In genomic region chr5:58738041-58738440, GRCm38 (mm10) we compare ENCODE assay signal across 20 mouse cellular contexts.
"Had no signal": no experiment of that assay in that cellular context is flagged by ENCODE, and none has a peak within 500 bp of the region (broad histone marks: within the 10 kb centered on the region; RNA-seq: fewer than 3 reads in every experiment).

No protein-coding gene starts in this region.

- H3K4me1 ChIP-seq: limb, embryonic 10.5 days; limb, embryonic 13.5 days; liver, embryonic 12.5 days; liver, embryonic 15.5 days; midbrain, embryonic 13.5 days; stomach, embryonic 15.5 days had no signal

- H3K4me3 ChIP-seq: layer of hippocampus, adult 2 months; limb, embryonic 10.5 days; limb, embryonic 13.5 days; liver, embryonic 12.5 days; liver, embryonic 15.5 days; midbrain, embryonic 13.5 days; stomach, embryonic 15.5 days had no signal

- H3K27me3 ChIP-seq: limb, embryonic 13.5 days; liver, embryonic 12.5 days; liver, embryonic 15.5 days; midbrain, embryonic 13.5 days; stomach, embryonic 15.5 days had no signal

- H3K9me3 ChIP-seq: limb, embryonic 10.5 days; limb, embryonic 13.5 days; liver, embryonic 12.5 days; liver, embryonic 15.5 days; midbrain, embryonic 13.5 days; stomach, embryonic 15.5 days had no signal

- H3K4me2 ChIP-seq: limb, embryonic 13.5 days; liver, embryonic 12.5 days; liver, embryonic 15.5 days; midbrain, embryonic 13.5 days; stomach, embryonic 15.5 days had no signal

- DNase-seq: kidney, adult 2 months; kidney, postnatal 25 days; layer of hippocampus, adult 9-11 months; liver; lung, adult 2 months; lung, postnatal 14 days; right cerebral cortex, postnatal 25 days; spleen, adult 18-20 months; thymus, postnatal 25 days had no signal

- H3K36me3 ChIP-seq: limb, embryonic 10.5 days; limb, embryonic 13.5 days; liver, embryonic 12.5 days; liver, embryonic 15.5 days; midbrain, embryonic 13.5 days; stomach, embryonic 15.5 days had no signal

- H3K27ac ChIP-seq: kidney, postnatal 0 days; layer of hippocampus, adult 2 months; limb, embryonic 10.5 days; limb, embryonic 13.5 days; liver, embryonic 12.5 days; liver, embryonic 15.5 days; macrophage; midbrain, embryonic 13.5 days; stomach, embryonic 15.5 days had no signal

- ATAC-seq: intestine, postnatal 0 days; liver, embryonic 12.5 days; midbrain, embryonic 13.5 days; midbrain, embryonic 16.5 days had no signal

- H3K9ac ChIP-seq: limb, embryonic 13.5 days; liver, embryonic 12.5 days; liver, embryonic 15.5 days; midbrain, embryonic 13.5 days; stomach, embryonic 15.5 days had no signal
